8 mouse cellular contexts compared by ENCODE assay signal in genomic region chr2:84743561-84743960, GRCm38 (mm10). TPM values are rescaled to one million over a fixed set of nuclear protein-coding genes. Genes with fewer than 3 reads are reported as not detected.
A peak's percentile ranks its signal among the peaks of the same experiment; 100 is the strongest.
DNase-seq lines count a peak whose midpoint lies in the region; ATAC-seq and TF ChIP-seq lines count a peak whose summit lies in the region.

Gm19426 (minus strand) TSS chr2:84743655.

- under 1% methylated on average over 25 of the region's 25 CpGs for WGBS in forebrain, embryonic 12.5 days
- under 1% methylated on average over 25 of the region's 25 CpGs for WGBS in heart, postnatal 0 days
- 1% methylated on average over 25 of the region's 25 CpGs for WGBS in liver, embryonic 15.5 days (ENCODE audit: insufficient replicate concordance)
- 2% methylated on average over 25 of the region's 25 CpGs for WGBS in neural tube, embryonic 14.5 days

- H3K9ac ChIP-seq in forebrain, embryonic 12.5 days = peak within 1 kb of the TSS; percentile 98
- H3K9ac ChIP-seq in heart, postnatal 0 days (replicated peaks; ENCODE audit: low read depth, low read length) = peak within 1 kb of the TSS; percentile 91
- peak within 1 kb of the TSS; percentile 83 for H3K9ac ChIP-seq in liver, embryonic 15.5 days
- H3K9ac ChIP-seq in neural tube, embryonic 14.5 days (replicated peaks; ENCODE audit: low read depth, low read length) = peak within 1 kb of the TSS; percentile 85

- peak within 1 kb of the TSS; percentile 88 for H3K4me3 ChIP-seq in forebrain, embryonic 12.5 days (replicated peaks)
- peak within 1 kb of the TSS; percentile 68 for H3K4me3 ChIP-seq in heart, postnatal 0 days (ENCODE audit: low read depth, low read length)
- peak within 1 kb of the TSS; percentile 69 for H3K4me3 ChIP-seq in liver, embryonic 15.5 days (replicated peaks)
- H3K4me3 ChIP-seq in neural tube, embryonic 14.5 days (ENCODE audit: low read depth, low read length) = peak within 1 kb of the TSS; percentile 80

- peak; percentile 87 for ATAC-seq in forebrain, embryonic 12.5 days (ENCODE audit: low FRiP score)
- peak; percentile 97 for ATAC-seq in heart, postnatal 0 days (ENCODE audit: insufficient read depth, low read depth)
- ATAC-seq in liver, embryonic 15.5 days (ENCODE audit: insufficient read depth) = peak; percentile 73
- peak; percentile 92 for ATAC-seq in neural tube, embryonic 14.5 days (ENCODE audit: low read depth)

- no peaks in the 10 kb centered on the region for H3K27me3 ChIP-seq in forebrain, embryonic 12.5 days
- no peaks in the 10 kb centered on the region for H3K27me3 ChIP-seq in heart, postnatal 0 days (ENCODE audit: control insufficient read depth, insufficient read depth, low read length)
- H3K27me3 ChIP-seq in liver, embryonic 15.5 days = peaks cover 59% of the 10 kb centered on the region
- H3K27me3 ChIP-seq in neural tube, embryonic 14.5 days (ENCODE audit: control insufficient read depth, insufficient read depth, low read length) = no peaks in the 10 kb centered on the region

- DNase-seq in Muller cell, postnatal 12 days (ENCODE audit: inconsistent ontology term) = peak; percentile 96
- peak; percentile 43 for DNase-seq in c-Kit-positive CD71-negative TER-119-negative erythroid progenitor cells, embryonic 14.5 days (ENCODE audit: low read depth)
- DNase-seq in heart, postnatal 0 days (ENCODE audit: low spot score) = peak; percentile 98
- DNase-seq in kidney, postnatal 10 days = peak; percentile 89
- peak; percentile 95 for DNase-seq in yolk sac, embryonic 10.5 days (ENCODE audit: low spot score)

- no peak for TF ChIP-seq EP300 in heart, postnatal 0 days (IDR thresholded peaks at IDR 0.05; ENCODE audit: low read depth)

- peaks cover 45% of the 10 kb centered on the region for H3K4me1 ChIP-seq in forebrain, embryonic 12.5 days
- peaks cover 26% of the 10 kb centered on the region for H3K4me1 ChIP-seq in heart, postnatal 0 days (ENCODE audit: control insufficient read depth, insufficient read depth)
- peaks cover 69% of the 10 kb centered on the region for H3K4me1 ChIP-seq in liver, embryonic 15.5 days (replicated peaks)
- H3K4me1 ChIP-seq in neural tube, embryonic 14.5 days (ENCODE audit: control insufficient read depth, insufficient read depth, low read length) = peaks cover 20% of the 10 kb centered on the region

- H3K27ac ChIP-seq in forebrain, embryonic 12.5 days = peak within 1 kb of the TSS; percentile 99
- peak within 1 kb of the TSS; percentile 94 for H3K27ac ChIP-seq in heart, postnatal 0 days (ENCODE audit: low read depth)
- H3K27ac ChIP-seq in liver, embryonic 15.5 days (replicated peaks) = peak within 1 kb of the TSS; percentile 85
- H3K27ac ChIP-seq in neural tube, embryonic 14.5 days (ENCODE audit: low read depth, low read length) = peak within 1 kb of the TSS; percentile 94

- TF ChIP-seq CTCF in heart, postnatal 0 days (IDR thresholded peaks at IDR 0.05; ENCODE audit: low read depth) = no peak

- H3K36me3 ChIP-seq in forebrain, embryonic 12.5 days (replicated peaks) = peaks cover 11% of the 10 kb centered on the region
- H3K36me3 ChIP-seq in heart, postnatal 0 days (replicated peaks; ENCODE audit: control insufficient read depth, insufficient read depth, low read length) = no peaks in the 10 kb centered on the region
- H3K36me3 ChIP-seq in liver, embryonic 15.5 days (replicated peaks) = peaks cover 31% of the 10 kb centered on the region
- H3K36me3 ChIP-seq in neural tube, embryonic 14.5 days (ENCODE audit: control insufficient read depth, insufficient read depth, low read length) = no peaks in the 10 kb centered on the region

- no peaks in the 10 kb centered on the region for H3K9me3 ChIP-seq in forebrain, embryonic 12.5 days
- no peaks in the 10 kb centered on the region for H3K9me3 ChIP-seq in heart, postnatal 0 days (replicated peaks; ENCODE audit: control insufficient read depth, low read length)
- no peaks in the 10 kb centered on the region for H3K9me3 ChIP-seq in liver, embryonic 15.5 days (replicated peaks)
- no peaks in the 10 kb centered on the region for H3K9me3 ChIP-seq in neural tube, embryonic 14.5 days (ENCODE audit: control insufficient read depth, low read length)

- H3K4me2 ChIP-seq in forebrain, embryonic 12.5 days = peak within 1 kb of the TSS; percentile 91
- peak within 1 kb of the TSS; percentile 81 for H3K4me2 ChIP-seq in heart, postnatal 0 days (ENCODE audit: low read depth, low read length)
- H3K4me2 ChIP-seq in liver, embryonic 15.5 days = peak within 1 kb of the TSS; percentile 85
- peak within 1 kb of the TSS; percentile 78 for H3K4me2 ChIP-seq in neural tube, embryonic 14.5 days (ENCODE audit: low read depth, low read length)

RNA-seq across cellular contexts. Expression of gene Gm19426, which starts in this region (rescaled TPM):
- polyA plus RNA-seq in forebrain, embryonic 12.5 days (2016; fragmentation: Nextera tagmentation; extraction: Ambion mirVana) = 9.4 and 10.2 TPM in 2 replicates
- total RNA-seq in heart, postnatal 0 days (2014; rRNA removed; ENCODE audit: low replicate concordance) = 4.3 TPM in 1 of 2 replicates, not detected in the other
- 3.0 and 3.1 TPM in 2 replicates for polyA plus RNA-seq in heart, postnatal 0 days (2015; fragmentation: Nextera tagmentation; extraction: Ambion mirVana)
- 1.4 and 1.5 TPM in 2 replicates for polyA plus RNA-seq in liver, embryonic 15.5 days (2015; fragmentation: Nextera tagmentation; extraction: Ambion mirVana)
- polyA plus RNA-seq in neural tube, embryonic 14.5 days (2014; fragmentation: Nextera tagmentation; extraction: Ambion mirVana) = 1.7 and 2.6 TPM in 2 replicates

Comparison
In these comparisons a context has a peak if more than half of its experiments do, and no peak if none do; other contexts are left out.
1. Peak in every context shown above with its lines: DNase-seq, ATAC-seq, H3K4me3 ChIP-seq and H3K27ac ChIP-seq.
2. DNase-seq: peak in every context shown above with its lines; median percentile 98 in heart, postnatal 0 days; 96 in Muller cell, postnatal 12 days; 95 in yolk sac, embryonic 10.5 days; 89 in kidney, postnatal 10 days; 43 in c-Kit-positive CD71-negative TER-119-negative erythroid progenitor cells, embryonic 14.5 days.